Mouse (Mus musculus): ENCODE results near the gene Olfr196.
"Not testable (repeated sequence)": the region's sequence is repeated elsewhere in the genome, so short reads cannot be mapped to it uniquely, and the experiment has no call there.

Olfr196 gene

GRCm38 (mm10) chr16:59170354-59170753 lies at the start of gene Olfr196:
TSS of gene Olfr196 (minus strand) at chr16:59170454.
- DNase-seq: no peak

- not testable (repeated sequence) for DNase-seq
Measured at GRCm38 (mm10) chr16:59219667-59220066, 49.4 kb upstream of the Olfr196 start, which contains the start of gene Olfr199. TSS of gene Olfr199 (minus strand) at chr16:59219767.

DNA sequence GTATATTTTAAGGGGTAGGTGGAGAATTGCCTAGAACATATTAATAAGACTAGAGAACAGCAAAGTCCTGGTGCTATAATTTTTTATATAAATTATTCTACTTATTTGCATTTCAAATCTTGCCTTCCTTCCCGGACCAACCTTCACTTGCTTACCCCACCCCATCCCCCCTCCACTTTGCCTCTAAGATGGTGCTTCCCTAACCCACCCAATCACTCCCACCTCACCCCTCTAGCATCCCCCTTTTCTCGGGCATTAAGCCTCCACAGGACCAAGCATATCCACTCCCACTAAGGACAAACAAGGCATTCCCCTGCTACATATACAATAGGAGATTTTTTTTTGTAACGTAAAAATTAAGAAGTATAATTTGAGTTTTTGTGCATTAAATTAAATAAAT lies 47.6 kb upstream of the Olfr196 start:
- DNase-seq: not testable (repeated sequence)

- DNase-seq: not testable (repeated sequence)
Measured at GRCm38 (mm10) chr16:59203433-59203832, 33.2 kb upstream of the Olfr196 start, which contains the start of gene Olfr198. TSS of gene Olfr198 (minus strand) at chr16:59203533.

DNA sequence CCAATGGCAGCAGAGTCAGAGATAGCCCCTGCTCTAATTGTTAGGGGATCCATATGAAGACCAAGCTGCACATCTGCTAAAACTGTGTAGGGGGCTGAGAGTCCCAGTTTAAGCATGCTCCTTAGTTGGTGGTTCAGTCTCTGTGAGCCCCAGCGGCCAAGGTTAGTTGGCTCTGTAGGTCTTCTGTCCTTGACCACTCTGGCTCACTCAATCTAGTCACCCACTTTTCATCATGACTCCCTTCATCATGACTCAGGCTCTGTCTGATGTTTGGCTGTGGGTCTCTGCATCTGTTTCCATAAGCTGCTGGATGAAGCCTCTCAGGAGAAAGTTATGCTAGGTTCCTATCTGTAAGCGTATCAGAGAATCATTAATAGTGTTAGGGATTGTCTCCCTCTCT lies 18.3 kb downstream of the Olfr196 start:
- no peak for DNase-seq

GRCm38 (mm10) chr16:59146746-59147145 lies 23.5 kb downstream of the Olfr196 start, which contains the start of gene Olfr195:
TSS of gene Olfr195 (plus strand) at chr16:59147046.
- no peak for DNase-seq

- no peak for DNase-seq
Measured at GRCm38 (mm10) chr16:59141105-59141504, 29.1 kb downstream of the Olfr196 start.

- no peak for DNase-seq
Measured at GRCm38 (mm10) chr16:59130740-59131139, 39.5 kb downstream of the Olfr196 start.

- no peak for DNase-seq
Measured at GRCm38 (mm10) chr16:59120969-59121368, 49.3 kb downstream of the Olfr196 start, which contains the start of gene Olfr194. TSS of gene Olfr194 (minus strand) at chr16:59121069.

Data from right cerebral cortex, postnatal 25 days (tissue).